Mouse (Mus musculus) splenic B cell, adult 2 months (primary cell): ENCODE data around the gene Aco1.

Experiments used
- DNase-seq: peaks from one replicate; pipeline ENCODE4 v3.0.0-alpha.2; 2011; ENCODE audit warnings: low read depth, low spot score
- H3K27me3 ChIP-seq: 2 replicates; pipeline ENCODE4 v1.6.1; 2012; ENCODE audit warnings: mild to moderate bottlenecking, low read length, moderate library complexity, mixed read lengths; ENCODE audit not compliant: control insufficient read depth, poor library complexity, insufficient read depth, severe bottlenecking
- H3K36me3 ChIP-seq: 2 replicates; pipeline ENCODE4 v1.6.1; 2012; ENCODE audit warnings: mild to moderate bottlenecking, low read length, moderate library complexity, mixed read lengths; ENCODE audit not compliant: control insufficient read depth, poor library complexity, insufficient read depth, severe bottlenecking

Aco1 gene

DNA sequence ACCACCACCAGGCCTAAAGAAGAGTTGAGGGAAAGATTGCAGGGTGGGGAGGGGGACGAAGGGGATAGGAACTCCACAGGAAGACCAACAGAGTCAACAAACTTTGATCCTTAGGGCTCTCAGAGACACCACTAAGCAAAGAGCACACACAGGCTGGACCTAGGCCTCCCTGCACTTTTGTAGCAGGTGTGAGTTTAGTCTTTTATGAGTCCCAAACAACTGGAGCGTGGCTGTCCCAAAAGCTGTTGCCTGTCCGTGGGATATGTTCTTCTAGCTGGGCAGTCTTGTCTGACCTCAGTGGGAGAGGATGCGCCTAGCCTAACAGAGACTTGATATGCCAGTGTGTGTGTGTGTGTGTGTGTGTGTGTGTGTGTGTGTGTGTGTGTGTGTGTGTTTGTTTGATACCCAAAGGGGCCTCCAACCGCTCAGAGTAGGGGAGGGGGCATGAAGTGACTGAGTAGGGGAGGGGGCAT lies 97.4 kb downstream of the Aco1 start:
- Histone ChIP-seq H3K27me3 (no peaks in the 10 kb centered on the region), H3K36me3 (peaks cover 2% of the 10 kb centered on the region; the same call in 1 of the 2 replicates)
- DNase-seq: peak; percentile 6

DNA sequence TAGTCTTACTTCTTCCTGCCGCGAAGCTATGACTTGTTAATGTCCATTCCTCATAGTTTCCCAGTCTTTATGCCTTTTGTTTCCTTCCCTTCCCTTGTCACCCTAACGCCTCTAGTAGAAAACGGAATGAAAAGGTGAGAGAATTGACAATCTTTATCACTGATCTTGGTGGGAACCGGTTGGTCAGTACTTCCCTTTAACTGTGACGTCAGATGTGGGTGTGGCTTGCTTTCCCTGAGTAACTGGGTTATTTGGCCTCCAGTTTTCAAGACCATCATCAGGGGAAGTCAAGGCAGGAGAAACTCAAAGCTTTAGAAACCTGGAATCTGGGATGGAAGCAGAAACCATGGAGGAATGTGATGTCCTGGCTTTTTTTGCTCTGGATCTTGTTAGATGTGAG lies 99.0 kb downstream of the Aco1 start:
- H3K27me3 ChIP-seq: no peaks in the 10 kb centered on the region
- peaks cover under 1% of the 10 kb centered on the region; the same call in 1 of the 2 replicates for H3K36me3 ChIP-seq
- peak; percentile 46 for DNase-seq

DNA sequence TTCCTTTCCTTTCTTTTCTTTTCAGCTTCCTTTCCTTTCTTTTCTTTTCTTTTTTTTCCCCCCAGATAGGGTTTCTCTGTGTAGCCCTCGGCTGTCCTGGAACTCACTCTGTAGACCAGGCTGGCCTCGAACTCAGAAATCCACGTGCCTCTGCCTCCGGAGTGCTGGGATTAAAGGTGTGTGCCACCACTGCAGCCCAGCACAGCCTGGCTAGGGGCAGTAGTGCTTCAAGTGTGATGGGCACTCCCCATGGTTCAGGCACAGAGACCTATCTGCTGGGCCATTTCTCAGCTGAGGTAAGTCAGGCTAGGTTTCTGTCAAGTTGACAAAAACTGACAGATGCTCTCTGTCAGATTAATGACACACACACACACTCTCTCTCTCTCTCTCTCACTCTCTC lies 100.1 kb downstream of the Aco1 start:
- DNase-seq: no peak
- no peaks in the 10 kb centered on the region for H3K27me3 ChIP-seq
- no peaks in the 10 kb centered on the region for H3K36me3 ChIP-seq

DNA sequence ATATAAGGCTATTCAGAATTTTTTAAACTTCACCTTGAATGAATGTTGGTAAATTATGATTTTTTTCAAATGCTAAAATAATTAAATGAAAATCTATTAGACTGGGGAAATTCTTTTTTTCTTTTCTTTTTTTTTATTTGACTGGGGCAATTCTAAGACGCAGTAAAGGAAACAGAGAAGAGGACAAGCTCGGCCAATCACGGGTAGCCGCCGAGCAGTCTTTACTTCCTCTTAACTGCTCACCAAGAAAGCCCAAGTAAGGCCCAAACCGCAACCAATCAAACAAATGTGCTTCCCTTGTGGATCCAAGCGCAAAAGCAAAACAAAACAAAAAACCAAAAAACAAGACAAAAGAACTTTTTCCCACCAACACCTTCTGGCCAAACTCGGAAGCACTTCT lies 101.2 kb downstream of the Aco1 start:
- Histone ChIP-seq H3K36me3 (no peaks in the 10 kb centered on the region), H3K27me3 (no peaks in the 10 kb centered on the region)
- DNase-seq: peak; percentile 81
